Mouse (Mus musculus) kidney, embryonic 14.5 days (tissue): Measurements from ENCODE around the gene Bloc1s3. TPM values are rescaled to one million over a fixed set of nuclear protein-coding genes. Genes with fewer than 3 reads are reported as not detected.

Experiments
- ATAC-seq: fragments of 200-750 bp; cut with Nextera tagmentation; 2 replicates; pipeline ENCODE4 v1.8.0; 2017; ENCODE audit warnings: moderate number of reproducible peaks, mild to moderate bottlenecking, moderate TSS enrichment, moderate library complexity; ENCODE audit not compliant: low FRiP score, low TSS enrichment
- H3K27ac ChIP-seq: fragments of 300-500 bp; sonication (generic); 2 replicates; pipeline ENCODE4 v1.5.1; 2014; ENCODE audit warnings: low read depth, mild to moderate bottlenecking, low read length, moderate library complexity, mixed read lengths
- H3K27me3 ChIP-seq: fragments of 300-500 bp; sonication (generic); 2 replicates; pipeline ENCODE4 v1.6.1; 2014; ENCODE audit warnings: mild to moderate bottlenecking, low read length; ENCODE audit not compliant: control insufficient read depth, insufficient read depth
- H3K36me3 ChIP-seq: fragments of 300-500 bp; sonication (generic); 2 replicates; pipeline ENCODE4 v1.6.1; 2014; ENCODE audit warnings: low read length, mixed read lengths; ENCODE audit not compliant: control insufficient read depth, insufficient read depth
- H3K4me1 ChIP-seq: fragments of 300-500 bp; sonication (generic); 2 replicates; pipeline ENCODE4 v1.6.1; 2014; ENCODE audit warnings: low read length, mixed read lengths; ENCODE audit not compliant: control insufficient read depth, insufficient read depth
- H3K4me2 ChIP-seq: fragments of 300-500 bp; sonication (generic); replicated peaks from 2 replicates; pipeline ENCODE4 v1.6.1; 2014; ENCODE audit warnings: low read depth, mild to moderate bottlenecking, low read length
- H3K4me3 ChIP-seq: fragments of 300-500 bp; sonication (generic); 2 replicates; pipeline ENCODE4 v1.5.1; 2014; ENCODE audit warnings: mild to moderate bottlenecking, low read length
- H3K9ac ChIP-seq: fragments of 300-500 bp; sonication (generic); 2 replicates; pipeline ENCODE4 v1.6.1; 2014; ENCODE audit warnings: low read depth, mild to moderate bottlenecking, low read length, moderate library complexity
- H3K9me3 ChIP-seq: fragments of 300-500 bp; sonication (generic); 2 replicates; pipeline ENCODE4 v1.6.1; 2016; ENCODE audit warnings: low read length; ENCODE audit not compliant: control insufficient read depth
- WGBS: fragments of 180-500 bp; shearing (Covaris S2); extraction: QIAGEN DNeasy Blood & Tissue Kit; methylation state at CpG from one replicate; pipeline ENCODE4 v1.1.7; 2014; 5-methylcytosine and 5-hydroxymethylcytosine counted together
- polyA plus RNA-seq: library from polyadenylated mRNA; unstranded; fragments of >200 nt; fragmentation: Nextera tagmentation; extraction: Ambion mirVana; gene quantifications from 2 replicates; pipeline ENCODE4 v1.2.1, GENCODE M21; 2014

Gene Bloc1s3
- polyA plus RNA-seq, 1 experiment from 2014 or later: 1.4 TPM

GRCm38 (mm10) chr7:19507612-19507981, 570 bp downstream of the Bloc1s3 start:
- peak overlapping the region; percentile 97 for H3K4me2 ChIP-seq
- H3K27ac ChIP-seq: no peak overlapping the region
- peak overlapping the region; percentile 88 for H3K4me3 ChIP-seq
- no peaks in the 10 kb centered on the region for H3K27me3 ChIP-seq
- no peak for ATAC-seq
- peak overlapping the region; percentile 61 for H3K9ac ChIP-seq
- H3K4me1 ChIP-seq: peaks cover 8% of the 10 kb centered on the region; the same call in 1 of the 2 replicates
- H3K36me3 ChIP-seq: no peaks in the 10 kb centered on the region
- no peaks in the 10 kb centered on the region for H3K9me3 ChIP-seq
- WGBS: 4% methylated on average over 18 of the region's 18 CpGs

- Histone ChIP-seq H3K9me3 (no peaks in the 10 kb centered on the region), H3K4me1 (peaks cover 8% of the 10 kb centered on the region; the same call in 1 of the 2 replicates), H3K9ac (peak overlapping the region; percentile 61), H3K27me3 (no peaks in the 10 kb centered on the region), H3K4me2 (peak overlapping the region; percentile 97), H3K36me3 (no peaks in the 10 kb centered on the region), H3K4me3 (peak overlapping the region; percentile 88), H3K27ac (no peak overlapping the region)
- under 1% methylated on average over 61 of the region's 71 CpGs for WGBS
- ATAC-seq: 0 out of 2 replicates have a peak, but pooled peaks have one; percentile 10
Observed at GRCm38 (mm10) chr7:19506969-19507611, 1.1 kb downstream of the Bloc1s3 start.

- Histone ChIP-seq H3K4me1 (peaks cover 8% of the 10 kb centered on the region; the same call in 1 of the 2 replicates), H3K27ac (no peak overlapping the region), H3K9me3 (no peaks in the 10 kb centered on the region), H3K27me3 (no peaks in the 10 kb centered on the region), H3K4me3 (peak overlapping the region; percentile 88), H3K9ac (no peak overlapping the region), H3K4me2 (peak overlapping the region; percentile 97; the same call in 1 of the 2 replicates), H3K36me3 (no peaks in the 10 kb centered on the region)
- ATAC-seq: no peak
- WGBS: 37% methylated on average over 6 of the region's 6 CpGs
Observed at GRCm38 (mm10) chr7:19506326-19506725, 1.8 kb downstream of the Bloc1s3 start.

- Histone ChIP-seq H3K9me3 (no peaks in the 10 kb centered on the region), H3K9ac (no peak overlapping the region), H3K27ac (no peak overlapping the region), H3K27me3 (no peaks in the 10 kb centered on the region), H3K4me3 (no peak overlapping the region), H3K4me2 (no peak overlapping the region), H3K4me1 (0 out of 2 replicates have a peak, but pooled peaks cover 4% of the 10 kb centered on the region), H3K36me3 (no peaks in the 10 kb centered on the region)
- ATAC-seq: no peak
- 34% methylated on average over 5 of the region's 5 CpGs for WGBS
Observed at GRCm38 (mm10) chr7:19503481-19504068, 4.6 kb downstream of the Bloc1s3 start.

GRCm38 (mm10) chr7:19501658-19502057, 6.5 kb downstream of the Bloc1s3 start:
- Histone ChIP-seq H3K4me1 (no peaks in the 10 kb centered on the region), H3K27me3 (no peaks in the 10 kb centered on the region), H3K4me2 (no peak overlapping the region), H3K9ac (no peak overlapping the region), H3K27ac (no peak overlapping the region), H3K4me3 (no peak overlapping the region), H3K9me3 (no peaks in the 10 kb centered on the region), H3K36me3 (no peaks in the 10 kb centered on the region)
- ATAC-seq: no peak
- 84% methylated on average over 4 of the region's 4 CpGs for WGBS

- 71% methylated on average over 12 of the region's 12 CpGs for WGBS
- Histone ChIP-seq H3K27ac (no peak overlapping the region), H3K9me3 (no peaks in the 10 kb centered on the region)
Observed at GRCm38 (mm10) chr7:19500420-19501363, 7.5 kb downstream of the Bloc1s3 start.

GRCm38 (mm10) chr7:19498326-19498725, 9.8 kb downstream of the Bloc1s3 start:
- H3K36me3 ChIP-seq: no peaks in the 10 kb centered on the region
- no peak overlapping the region for H3K4me3 ChIP-seq
- 25% methylated on average over 4 of the region's 4 CpGs for WGBS
- H3K27me3 ChIP-seq: no peaks in the 10 kb centered on the region
- no peak overlapping the region for H3K4me2 ChIP-seq
- H3K9ac ChIP-seq: no peak overlapping the region
- no peak overlapping the region for H3K27ac ChIP-seq
- no peak for ATAC-seq
- H3K4me1 ChIP-seq: 0 out of 2 replicates have a peak, but pooled peaks cover 4% of the 10 kb centered on the region
- H3K9me3 ChIP-seq: no peaks in the 10 kb centered on the region

More at GRCm38 (mm10) chr7:19500420-19501363, 7.5 kb downstream of the Bloc1s3 start:
- no peaks in the 10 kb centered on the region for H3K27me3 ChIP-seq
- no peaks in the 10 kb centered on the region for H3K36me3 ChIP-seq
- H3K4me1 ChIP-seq: 0 out of 2 replicates have a peak, but pooled peaks cover 2% of the 10 kb centered on the region
- ATAC-seq: no peak
- no peak overlapping the region for H3K4me2 ChIP-seq
- no peak overlapping the region for H3K4me3 ChIP-seq
- no peak overlapping the region for H3K9ac ChIP-seq

GRCm38 (mm10) chr7:19496214-19496555, 12.0 kb downstream of the Bloc1s3 start:
- H3K27me3 ChIP-seq: peaks cover 10% of the 10 kb centered on the region
- no peaks in the 10 kb centered on the region for H3K9me3 ChIP-seq
- ATAC-seq: no peak
- H3K36me3 ChIP-seq: no peaks in the 10 kb centered on the region
- H3K4me1 ChIP-seq: 0 out of 2 replicates have a peak, but pooled peaks cover 10% of the 10 kb centered on the region
- H3K4me2 ChIP-seq: no peak overlapping the region
- H3K9ac ChIP-seq: no peak overlapping the region
- no peak overlapping the region for H3K4me3 ChIP-seq
- WGBS: 57% methylated on average over 5 of the region's 5 CpGs
- H3K27ac ChIP-seq: no peak overlapping the region
